Mouse (Mus musculus): Measurements from ENCODE around the gene Odf3. TPM values are rescaled to one million over a fixed set of nuclear protein-coding genes. Genes with fewer than 3 reads are reported as not detected.

Gene Odf3
- polyA plus RNA-seq, 1 experiment: not detected

GRCm38 (mm10) chr7:140820173-140820572 lies 27.4 kb upstream of the Odf3 start:
- no peaks in the 10 kb centered on the region for H3K36me3 ChIP-seq (ENCODE audit: control insufficient read depth, insufficient read depth, low read length)
- 75% methylated on average over 4 of the region's 4 CpGs for WGBS
- no peak overlapping the region for H3K4me3 ChIP-seq (ENCODE audit: extremely low read depth, insufficient read depth, insufficient read length)
- H3K4me1 ChIP-seq (ENCODE audit: control insufficient read depth, insufficient read depth, insufficient read length): no peaks in the 10 kb centered on the region; the same call in 1 of the 2 replicates
- no peak for DNase-seq (ENCODE audit: low read depth in 1 of 2, low spot score in 2 of 2)
- no peak overlapping the region for H3K27ac ChIP-seq (ENCODE audit: insufficient read depth, low read length)
- TF ChIP-seq POLR2A (IDR thresholded peaks at IDR 0.05; ENCODE audit: low read depth, low read length): no peak
- no peak for TF ChIP-seq CTCF (IDR thresholded peaks at IDR 0.05; ENCODE audit: extremely low read depth, insufficient read depth, insufficient read length, insufficient replicate concordance)
- H3K27me3 ChIP-seq (ENCODE audit: control insufficient read depth, insufficient read depth, low read length): peaks cover 2% of the 10 kb centered on the region; the same call in 1 of the 2 replicates

DNA sequence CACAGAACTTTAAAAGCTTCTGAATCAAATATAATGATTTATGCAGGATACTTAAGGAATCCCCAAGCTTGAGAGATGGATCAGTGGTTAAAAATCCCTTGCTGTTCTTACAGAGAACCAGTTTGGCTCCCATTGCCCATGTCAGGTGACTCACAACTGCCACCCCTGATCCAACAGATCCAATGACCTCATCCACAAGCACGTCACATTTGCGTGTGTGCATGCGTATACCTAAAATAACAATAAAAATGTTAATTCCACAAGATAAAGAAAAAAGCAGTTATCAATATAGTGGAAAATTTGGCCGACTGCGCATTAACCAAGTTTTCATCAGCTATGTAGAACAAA lies 26.3 kb upstream of the Odf3 start:
- H3K27ac ChIP-seq (ENCODE audit: insufficient read depth, low read length): no peak overlapping the region
- no peak overlapping the region for H3K4me3 ChIP-seq (ENCODE audit: extremely low read depth, insufficient read depth, insufficient read length)
- no peaks in the 10 kb centered on the region; the same call in 1 of the 2 replicates for H3K4me1 ChIP-seq (ENCODE audit: control insufficient read depth, insufficient read depth, insufficient read length)
- 82% methylated on average over 5 of the region's 5 CpGs for WGBS
- H3K27me3 ChIP-seq (ENCODE audit: control insufficient read depth, insufficient read depth, low read length): peaks cover 2% of the 10 kb centered on the region; the same call in 1 of the 2 replicates
- no peaks in the 10 kb centered on the region for H3K36me3 ChIP-seq (ENCODE audit: control insufficient read depth, insufficient read depth, low read length)
- TF ChIP-seq CTCF (IDR thresholded peaks at IDR 0.05; ENCODE audit: extremely low read depth, insufficient read depth, insufficient read length, insufficient replicate concordance): no peak
- no peak for DNase-seq (ENCODE audit: low read depth in 1 of 2, low spot score in 2 of 2)

DNA sequence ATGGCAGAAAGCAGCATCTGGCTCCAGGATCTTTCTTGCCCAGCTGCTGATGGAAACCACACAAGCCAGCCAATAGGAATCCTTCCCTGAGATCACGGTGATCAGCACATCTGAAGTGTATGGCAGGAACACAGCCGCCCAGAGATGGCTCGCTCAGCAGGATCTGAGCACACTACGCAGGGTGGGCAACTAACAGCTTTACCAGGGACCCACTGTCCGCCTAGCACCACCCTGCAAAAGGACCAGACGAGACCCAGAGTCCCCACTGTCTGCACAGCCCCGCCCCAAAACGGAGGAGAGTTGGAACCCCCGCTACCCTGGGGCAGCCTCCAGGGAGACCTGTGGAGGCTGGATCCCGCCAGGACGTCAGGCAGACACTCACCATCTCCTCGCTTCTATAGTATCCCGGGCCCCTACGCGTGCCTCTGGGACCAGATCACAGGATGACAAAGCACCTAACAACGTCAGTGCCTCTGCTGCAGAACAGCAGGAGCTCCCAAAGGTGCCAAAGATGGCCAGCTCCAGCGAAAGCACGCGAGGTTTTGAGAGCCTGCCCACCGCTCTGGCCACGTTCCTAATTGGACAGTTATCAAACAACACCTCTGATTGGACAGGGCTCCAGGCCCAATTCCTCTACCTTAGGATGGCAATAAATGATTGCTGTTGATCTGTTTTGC lies 25.8 kb upstream of the Odf3 start, which contains the start of gene Zfp941:
Gene Zfp941, minus strand, starts transcription at position 526 of the 677 bp plus-strand sequence.
- H3K36me3 ChIP-seq (ENCODE audit: control insufficient read depth, insufficient read depth, low read length): no peaks in the 10 kb centered on the region
- no peak within 1 kb of the TSS for H3K27ac ChIP-seq (ENCODE audit: insufficient read depth, low read length)
- DNase-seq (ENCODE audit: low read depth in 1 of 2, low spot score in 2 of 2): no peak
- H3K4me3 ChIP-seq (ENCODE audit: extremely low read depth, insufficient read depth, insufficient read length): peak within 1 kb of the TSS; percentile 38; the same call in 1 of the 2 replicates
- TF ChIP-seq CTCF (IDR thresholded peaks at IDR 0.05; ENCODE audit: extremely low read depth, insufficient read depth, insufficient read length, insufficient replicate concordance): no peak
- TF ChIP-seq POLR2A (IDR thresholded peaks at IDR 0.05; ENCODE audit: low read depth, low read length): no peak
- H3K4me1 ChIP-seq (ENCODE audit: control insufficient read depth, insufficient read depth, insufficient read length): no peaks in the 10 kb centered on the region; the same call in 1 of the 2 replicates
- 7% methylated on average over 21 of the region's 21 CpGs for WGBS
- peaks cover 2% of the 10 kb centered on the region; the same call in 1 of the 2 replicates for H3K27me3 ChIP-seq (ENCODE audit: control insufficient read depth, insufficient read depth, low read length)

GRCm38 (mm10) chr7:140822731-140823130 lies 24.9 kb upstream of the Odf3 start:
- no peak overlapping the region for H3K27ac ChIP-seq (ENCODE audit: insufficient read depth, low read length)
- peaks cover 2% of the 10 kb centered on the region; the same call in 1 of the 2 replicates for H3K27me3 ChIP-seq (ENCODE audit: control insufficient read depth, insufficient read depth, low read length)
- no peak for DNase-seq (ENCODE audit: low read depth in 1 of 2, low spot score in 2 of 2)
- no peaks in the 10 kb centered on the region for H3K36me3 ChIP-seq (ENCODE audit: control insufficient read depth, insufficient read depth, low read length)
- no peaks in the 10 kb centered on the region; the same call in 1 of the 2 replicates for H3K4me1 ChIP-seq (ENCODE audit: control insufficient read depth, insufficient read depth, insufficient read length)
- no peak overlapping the region for H3K4me3 ChIP-seq (ENCODE audit: extremely low read depth, insufficient read depth, insufficient read length)
- TF ChIP-seq CTCF (IDR thresholded peaks at IDR 0.05; ENCODE audit: extremely low read depth, insufficient read depth, insufficient read length, insufficient replicate concordance): no peak
- 94% methylated on average over 4 of the region's 4 CpGs for WGBS

- WGBS: 31% methylated on average over 8 of the region's 8 CpGs
- TF ChIP-seq POLR2A (IDR thresholded peaks at IDR 0.05; ENCODE audit: low read depth, low read length) (no peak), CTCF (IDR thresholded peaks at IDR 0.05; ENCODE audit: extremely low read depth, insufficient read depth, insufficient read length, insufficient replicate concordance) (no peak)
- Histone ChIP-seq H3K4me3 (ENCODE audit: extremely low read depth, insufficient read depth, insufficient read length) (no peak overlapping the region), H3K36me3 (ENCODE audit: control insufficient read depth, insufficient read depth, low read length) (no peaks in the 10 kb centered on the region), H3K27ac (ENCODE audit: insufficient read depth, low read length) (no peak overlapping the region), H3K27me3 (ENCODE audit: control insufficient read depth, insufficient read depth, low read length) (no peaks in the 10 kb centered on the region), H3K4me1 (ENCODE audit: control insufficient read depth, insufficient read depth, insufficient read length) (no peaks in the 10 kb centered on the region)
- no peak for DNase-seq (ENCODE audit: low read depth in 1 of 2, low spot score in 2 of 2)
Measured at GRCm38 (mm10) chr7:140828171-140828881, 19.3 kb upstream of the Odf3 start.

- H3K27ac ChIP-seq (ENCODE audit: insufficient read depth, low read length): no peak overlapping the region
- no peak overlapping the region for H3K4me3 ChIP-seq (ENCODE audit: extremely low read depth, insufficient read depth, insufficient read length)
- 55% methylated on average over 6 of the region's 6 CpGs for WGBS
Measured at GRCm38 (mm10) chr7:140831447-140831846, 16.2 kb upstream of the Odf3 start.

DNA sequence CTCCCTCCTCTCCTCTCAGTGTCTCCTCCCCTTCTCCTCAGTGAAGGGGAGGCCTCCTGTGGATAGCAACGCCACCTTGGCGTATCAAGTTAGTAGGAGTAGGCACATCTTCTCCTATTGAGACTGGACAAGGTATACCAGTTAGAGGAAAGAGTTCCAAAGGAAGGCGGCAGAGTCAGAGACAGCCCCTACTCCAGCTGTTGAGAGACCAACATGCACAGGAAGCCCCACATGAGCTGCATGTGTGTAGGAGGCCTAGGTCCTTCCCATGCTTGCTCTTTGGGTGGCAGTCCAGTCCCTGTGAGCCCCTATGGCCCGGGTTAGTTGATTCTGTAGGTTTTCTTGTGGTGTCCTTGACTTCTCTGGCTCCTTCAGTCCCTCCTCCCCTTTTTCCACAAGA lies 14.3 kb upstream of the Odf3 start:
- Histone ChIP-seq H3K4me3 (ENCODE audit: extremely low read depth, insufficient read depth, insufficient read length) (no peak overlapping the region), H3K27ac (ENCODE audit: insufficient read depth, low read length) (no peak overlapping the region), H3K4me1 (ENCODE audit: control insufficient read depth, insufficient read depth, insufficient read length) (no peaks in the 10 kb centered on the region), H3K36me3 (ENCODE audit: control insufficient read depth, insufficient read depth, low read length) (no peaks in the 10 kb centered on the region), H3K27me3 (ENCODE audit: control insufficient read depth, insufficient read depth, low read length) (no peaks in the 10 kb centered on the region)
- WGBS: 85% methylated on average over 4 of the region's 4 CpGs
- no peak for DNase-seq (ENCODE audit: low read depth in 1 of 2, low spot score in 2 of 2)
- TF ChIP-seq CTCF (IDR thresholded peaks at IDR 0.05; ENCODE audit: extremely low read depth, insufficient read depth, insufficient read length, insufficient replicate concordance) (no peak), POLR2A (IDR thresholded peaks at IDR 0.05; ENCODE audit: low read depth, low read length) (no peak)

More at GRCm38 (mm10) chr7:140831447-140831846, 16.2 kb upstream of the Odf3 start:
- no peaks in the 10 kb centered on the region for H3K27me3 ChIP-seq (ENCODE audit: control insufficient read depth, insufficient read depth, low read length)
- no peaks in the 10 kb centered on the region for H3K4me1 ChIP-seq (ENCODE audit: control insufficient read depth, insufficient read depth, insufficient read length)
- no peaks in the 10 kb centered on the region for H3K36me3 ChIP-seq (ENCODE audit: control insufficient read depth, insufficient read depth, low read length)
- DNase-seq (ENCODE audit: low read depth in 1 of 2, low spot score in 2 of 2): no peak
- TF ChIP-seq CTCF (IDR thresholded peaks at IDR 0.05; ENCODE audit: extremely low read depth, insufficient read depth, insufficient read length, insufficient replicate concordance): no peak
- TF ChIP-seq POLR2A (IDR thresholded peaks at IDR 0.05; ENCODE audit: low read depth, low read length): no peak
